Mouse (Mus musculus) frontal cortex, postnatal 25 days (tissue): ENCODE results near the gene Ccnd3.

ENCODE experiments used
- DNase-seq, 2 experiments: peaks; one replicate each; pipeline ENCODE4 v3.0.0; 2022; ENCODE audit warnings: low spot score in 2 of 2

The Ccnd3 gene

GRCm38 (mm10) chr17:47545154-47545553 lies 40.3 kb downstream of the Ccnd3 start:
- no peak for DNase-seq

- DNase-seq = no peak
Measured at GRCm38 (mm10) chr17:47545861-47546331, 41.0 kb downstream of the Ccnd3 start.

- no peak for DNase-seq
Measured at GRCm38 (mm10) chr17:47551049-47551448, 46.2 kb downstream of the Ccnd3 start.

- no peak for DNase-seq
Measured at GRCm38 (mm10) chr17:47552994-47553393, 48.1 kb downstream of the Ccnd3 start.

- DNase-seq = no peak
Measured at GRCm38 (mm10) chr17:47554621-47555020, 49.8 kb downstream of the Ccnd3 start.

- DNase-seq = no peak
Measured at GRCm38 (mm10) chr17:47557179-47557578, 52.3 kb downstream of the Ccnd3 start.

- no peak for DNase-seq
Measured at GRCm38 (mm10) chr17:47559726-47560125, 54.9 kb downstream of the Ccnd3 start.

- no peak for DNase-seq
Measured at GRCm38 (mm10) chr17:47562875-47563274, 58.0 kb downstream of the Ccnd3 start.

- no peak for DNase-seq
Measured at GRCm38 (mm10) chr17:47564612-47565011, 59.8 kb downstream of the Ccnd3 start.

- no peak for DNase-seq
Measured at GRCm38 (mm10) chr17:47566133-47566532, 61.3 kb downstream of the Ccnd3 start.

- no peak for DNase-seq
Measured at GRCm38 (mm10) chr17:47567271-47567670, 62.4 kb downstream of the Ccnd3 start.

- DNase-seq = no peak
Measured at GRCm38 (mm10) chr17:47568389-47568788, 63.5 kb downstream of the Ccnd3 start.

GRCm38 (mm10) chr17:47568951-47569527 lies 64.2 kb downstream of the Ccnd3 start:
- DNase-seq = no peak

- no peak for DNase-seq
Measured at GRCm38 (mm10) chr17:47571621-47572020, 66.8 kb downstream of the Ccnd3 start.

GRCm38 (mm10) chr17:47572436-47572835 lies 67.6 kb downstream of the Ccnd3 start:
- no peak for DNase-seq

- DNase-seq = no peak
Measured at GRCm38 (mm10) chr17:47574028-47574427, 69.2 kb downstream of the Ccnd3 start.

- no peak for DNase-seq
Measured at GRCm38 (mm10) chr17:47574830-47575229, 70.0 kb downstream of the Ccnd3 start.

- no peak for DNase-seq
Measured at GRCm38 (mm10) chr17:47578655-47579054, 73.8 kb downstream of the Ccnd3 start.

- no peak for DNase-seq
Measured at GRCm38 (mm10) chr17:47580962-47581361, 76.1 kb downstream of the Ccnd3 start.

- no peak for DNase-seq
Measured at GRCm38 (mm10) chr17:47588517-47588916, 83.7 kb downstream of the Ccnd3 start.

GRCm38 (mm10) chr17:47591073-47591472 lies 86.2 kb downstream of the Ccnd3 start:
- no peak for DNase-seq

GRCm38 (mm10) chr17:47593215-47593853 lies 88.5 kb downstream of the Ccnd3 start:
- DNase-seq = peak; percentile 67 to 80

- no peak for DNase-seq
Measured at GRCm38 (mm10) chr17:47593854-47594182, 89.0 kb downstream of the Ccnd3 start.
